Mouse (Mus musculus) common myeloid progenitor, adult 5-6 weeks (primary cell): ENCODE measurements around the gene Prps1l3. TPM values are rescaled to one million over a fixed set of nuclear protein-coding genes. Genes with fewer than 3 reads are reported as not detected.
"Not testable (repeated sequence)": the region's sequence is repeated elsewhere in the genome, so short reads cannot be mapped to it uniquely, and the experiment has no call there.

Experiments used
- ATAC-seq: replicated peaks from 2 replicates; pipeline ENCODE4 v1.8.0; 2016; ENCODE audit warnings: low read depth, mild to moderate bottlenecking, moderate TSS enrichment, inconsistent platforms; ENCODE audit not compliant: poor library complexity, severe bottlenecking
- total RNA-seq: library from RNA; stranded (forward); fragments of 200-1000, 187-1606 nt; gene quantifications from 2 replicates; pipeline ENCODE4 v1.2.3, GENCODE M21; 2017

The Prps1l3 gene
- 118 and 119 TPM in 2 replicates for total RNA-seq

DNA sequence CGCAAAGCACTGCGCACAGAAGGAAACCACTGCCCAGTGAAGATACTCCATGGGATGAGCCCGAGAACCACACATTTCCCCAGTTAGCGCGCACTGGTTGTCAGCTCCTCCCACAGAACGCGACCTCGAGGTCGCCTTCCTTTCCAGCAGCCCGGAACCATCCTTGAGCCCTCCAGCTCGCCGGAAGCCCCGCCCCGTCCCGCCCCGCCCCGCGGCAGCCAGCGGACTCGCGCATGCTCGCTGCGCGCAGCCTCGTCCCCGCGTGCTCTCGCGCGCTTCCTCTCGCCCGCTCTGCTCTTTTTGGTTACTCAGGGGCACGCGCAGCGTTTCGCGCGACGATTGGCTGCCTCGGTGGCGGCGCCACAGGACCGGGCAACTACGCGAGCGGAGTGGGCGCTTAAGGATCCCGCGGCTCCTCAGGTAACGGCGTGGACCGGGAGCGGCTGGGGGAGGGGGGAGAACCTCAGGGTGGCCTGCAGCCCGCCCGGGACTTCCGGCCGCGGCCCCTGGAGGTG is at the start of gene Prps1l3, which contains the start of gene Mipol1:
TSS of gene Prps1l3 (plus strand) at position 221 of the 515 bp plus-strand sequence.
TSS of gene Mipol1 (plus strand) at position 236 of the 515 bp plus-strand sequence.
- peak; percentile 92 for ATAC-seq

DNA sequence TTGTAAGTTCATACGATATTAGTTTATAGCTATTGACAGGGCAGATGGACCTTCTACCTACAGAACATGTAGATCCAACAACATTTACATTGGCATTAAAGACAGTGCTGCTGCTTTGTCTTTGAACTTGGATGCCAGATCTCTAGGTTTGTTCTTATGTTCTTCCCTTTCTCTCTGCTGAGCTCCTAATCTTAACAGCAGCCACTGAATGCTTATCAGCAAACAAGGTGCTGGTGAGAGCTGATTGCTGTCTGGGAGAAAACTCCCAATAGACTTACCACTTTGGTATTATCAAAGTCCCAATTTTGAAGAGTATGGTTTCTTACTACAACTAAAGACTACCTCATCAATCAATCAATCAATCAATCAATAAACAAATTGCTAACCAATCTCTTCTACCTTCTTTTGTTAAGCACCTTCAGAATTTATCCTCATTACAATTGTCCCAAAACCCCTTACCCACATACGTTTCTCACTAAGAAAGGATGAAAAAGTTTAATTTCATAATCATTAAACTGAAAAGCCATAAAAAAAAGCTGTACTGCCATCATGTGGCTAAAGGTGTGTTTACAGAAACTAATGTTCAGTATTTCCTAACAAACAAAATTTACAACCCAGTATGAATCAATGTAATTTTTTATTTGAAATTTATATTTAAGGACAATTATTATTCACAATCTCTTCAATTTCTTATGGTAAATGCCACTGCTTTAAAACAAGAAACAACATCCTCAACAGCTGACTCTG is 45.6 kb upstream of the Prps1l3 start:
- no peak for ATAC-seq

DNA sequence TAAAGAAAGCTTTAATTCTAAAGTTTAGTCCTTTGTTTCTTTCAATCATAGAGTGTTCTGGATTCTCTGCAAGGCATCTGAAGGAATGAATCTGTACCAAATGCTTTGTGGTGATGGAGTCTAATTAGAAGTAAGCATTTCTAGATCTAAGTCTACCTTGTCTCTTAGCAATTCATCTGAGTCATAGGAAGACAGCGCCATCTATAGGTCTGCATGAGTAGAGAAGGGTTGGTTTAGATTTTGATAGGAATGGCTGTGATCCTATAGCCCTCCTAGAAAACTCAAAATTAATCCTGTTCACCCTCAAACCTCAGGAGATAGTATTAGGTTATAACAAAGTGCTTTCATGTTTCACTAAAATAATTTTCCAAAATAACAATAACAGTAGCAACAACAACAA is 44.7 kb upstream of the Prps1l3 start:
- ATAC-seq: peak; percentile 76

DNA sequence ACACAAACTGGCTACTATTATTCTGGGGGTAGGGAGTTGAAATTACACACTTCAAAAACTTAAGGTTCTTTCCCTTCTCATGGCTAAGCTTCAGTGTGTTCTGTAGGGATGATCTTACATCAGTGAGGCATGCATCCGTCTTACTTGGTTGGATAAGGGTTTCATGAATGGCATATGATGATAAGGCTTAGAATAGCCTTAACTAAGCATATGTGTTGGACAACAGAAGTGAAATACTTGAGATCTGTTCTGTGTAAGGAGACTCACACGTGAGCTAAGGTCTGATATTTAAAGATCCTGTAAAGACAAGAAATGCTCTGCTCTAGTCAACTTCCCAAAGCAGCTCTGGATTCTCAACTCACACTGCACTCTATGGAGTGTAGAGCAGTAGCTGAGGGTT is 44.1 kb upstream of the Prps1l3 start:
- 0 out of 2 replicates have a peak, but pooled peaks have one; percentile 30 for ATAC-seq

DNA sequence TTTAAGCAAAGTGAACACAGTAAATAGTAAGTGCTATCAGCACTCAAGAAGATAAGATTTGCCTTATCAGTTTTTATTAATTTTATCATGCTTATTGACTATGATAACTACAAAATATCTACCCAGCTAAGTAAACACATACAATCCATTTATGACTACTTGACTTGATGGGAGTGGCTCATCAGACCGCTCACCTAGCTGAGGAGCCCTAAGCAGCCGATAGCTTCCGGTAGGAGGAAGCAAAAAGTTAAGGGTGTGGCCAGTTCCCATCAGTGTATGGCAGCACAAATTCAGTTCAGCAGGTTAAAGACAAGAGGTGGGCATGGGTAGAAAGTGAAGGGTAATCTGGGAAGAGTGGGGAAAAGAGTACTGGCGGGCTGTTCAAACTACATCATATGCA is 43.2 kb upstream of the Prps1l3 start:
- ATAC-seq: no peak

DNA sequence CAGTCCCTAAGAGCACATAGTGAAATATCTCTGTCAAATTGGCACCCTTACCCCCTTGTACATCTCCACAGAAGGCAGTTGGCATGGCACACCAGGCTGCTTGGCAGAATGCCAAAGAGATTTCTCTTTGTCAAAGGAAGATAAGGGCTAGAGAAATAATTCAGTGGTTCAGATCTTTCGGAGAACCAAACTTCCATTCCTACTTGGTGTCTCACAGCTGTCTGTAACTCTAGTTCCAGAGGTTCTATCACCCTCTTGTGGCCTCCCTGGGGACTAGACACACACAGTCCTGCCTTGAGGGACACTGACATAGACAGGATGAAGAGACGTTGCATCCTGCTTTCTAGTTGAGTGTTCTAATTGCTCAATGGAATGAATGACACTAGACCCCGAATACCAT is 35.6 kb upstream of the Prps1l3 start:
- ATAC-seq: peak; percentile 85

DNA sequence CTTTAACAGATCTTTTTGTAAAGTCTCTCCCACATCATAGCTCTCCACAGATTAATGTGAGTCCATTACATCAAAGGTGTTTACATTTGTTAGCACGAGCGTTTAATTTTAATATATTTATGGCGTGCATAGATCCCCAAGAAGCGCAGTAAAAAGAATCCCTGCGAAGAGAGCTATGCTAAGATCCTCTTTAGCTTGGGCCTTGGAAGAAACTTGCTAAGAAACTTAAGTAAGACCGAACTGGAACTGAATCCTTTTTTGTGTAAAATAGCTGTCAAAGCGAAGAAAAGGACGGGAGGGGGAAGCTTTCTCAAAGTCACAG is 34.0 kb upstream of the Prps1l3 start:
- ATAC-seq: no peak

- ATAC-seq: peak; percentile 37
Measured at GRCm38 (mm10) chr12:57196608-57197362, 33.4 kb upstream of the Prps1l3 start.

DNA sequence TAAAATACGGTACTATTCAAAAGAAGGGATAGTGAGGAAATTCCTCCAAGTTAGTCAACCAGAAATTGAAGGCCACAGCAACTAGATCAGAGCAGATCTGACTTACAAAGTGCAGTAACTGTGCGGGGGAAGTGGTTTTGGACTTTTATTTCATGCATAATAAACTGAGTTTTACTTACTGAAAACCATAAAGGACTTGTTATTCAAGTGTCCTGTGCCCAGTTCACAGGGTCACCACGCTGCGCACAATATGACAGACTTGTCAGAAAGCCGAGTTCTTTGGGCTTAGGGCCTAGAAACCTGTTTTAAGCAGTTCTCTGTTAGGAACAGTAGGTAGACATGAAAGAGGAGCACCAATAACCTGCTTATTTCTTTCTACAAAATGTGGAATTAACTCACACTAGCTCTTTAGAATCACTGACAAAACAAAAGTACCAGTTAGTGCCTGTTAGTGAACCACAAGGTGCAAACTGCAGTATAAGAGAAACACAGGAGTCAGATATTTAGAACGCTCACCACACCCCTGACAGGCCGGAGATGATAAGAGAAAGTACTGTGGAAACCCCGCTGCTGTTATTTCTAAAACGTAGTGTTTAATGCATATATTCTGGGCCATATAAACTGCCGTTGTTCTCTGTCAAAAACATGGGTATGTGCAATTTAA is 32.7 kb upstream of the Prps1l3 start, which contains the start of gene Slc25a21:
TSS of gene Slc25a21 (minus strand) at position 110 of the 664 bp plus-strand sequence.
- ATAC-seq: peak; percentile 48

GRCm38 (mm10) chr12:57198269-57198668 is 31.9 kb upstream of the Prps1l3 start:
- no peak for ATAC-seq

DNA sequence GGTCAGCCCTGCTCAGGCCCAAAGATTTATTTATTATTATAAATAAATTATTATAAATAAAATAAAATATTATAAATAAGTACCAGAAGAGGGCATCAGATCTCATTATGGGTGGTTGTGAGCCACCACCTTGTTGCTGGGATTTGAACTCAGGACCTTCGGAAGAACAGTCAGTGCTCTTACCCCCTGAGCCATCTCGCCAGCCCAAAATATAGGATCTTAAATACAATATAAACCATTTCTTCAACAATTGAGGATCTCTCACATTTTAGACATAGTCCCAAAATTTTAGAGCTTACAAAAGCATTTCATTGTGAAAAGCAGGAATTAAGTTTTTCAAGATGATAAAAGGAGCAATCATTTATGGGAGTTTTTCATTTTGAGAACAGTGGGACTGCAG is 30.8 kb upstream of the Prps1l3 start:
- no peak for ATAC-seq

DNA sequence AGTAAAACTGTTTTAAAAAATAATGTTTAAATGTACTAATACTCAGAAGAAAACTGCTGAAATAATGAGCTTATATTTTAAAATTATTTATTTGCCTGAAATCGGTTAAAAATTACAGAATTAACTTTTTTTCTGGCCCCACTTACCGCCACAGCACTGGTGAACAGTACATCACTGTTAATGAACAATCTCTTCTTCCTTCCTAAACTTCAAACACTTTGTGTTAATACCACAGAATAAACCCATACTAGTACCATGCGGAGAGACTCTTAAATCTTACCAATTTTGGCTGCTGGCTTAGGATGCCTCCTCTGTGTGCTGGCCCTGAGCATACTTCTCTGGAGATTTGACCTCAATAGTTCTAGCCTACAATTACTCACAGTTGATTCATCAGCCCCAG is 28.3 kb upstream of the Prps1l3 start:
- ATAC-seq: no peak

- no peak for ATAC-seq
Measured at GRCm38 (mm10) chr12:57204276-57204851, 25.8 kb upstream of the Prps1l3 start.

DNA sequence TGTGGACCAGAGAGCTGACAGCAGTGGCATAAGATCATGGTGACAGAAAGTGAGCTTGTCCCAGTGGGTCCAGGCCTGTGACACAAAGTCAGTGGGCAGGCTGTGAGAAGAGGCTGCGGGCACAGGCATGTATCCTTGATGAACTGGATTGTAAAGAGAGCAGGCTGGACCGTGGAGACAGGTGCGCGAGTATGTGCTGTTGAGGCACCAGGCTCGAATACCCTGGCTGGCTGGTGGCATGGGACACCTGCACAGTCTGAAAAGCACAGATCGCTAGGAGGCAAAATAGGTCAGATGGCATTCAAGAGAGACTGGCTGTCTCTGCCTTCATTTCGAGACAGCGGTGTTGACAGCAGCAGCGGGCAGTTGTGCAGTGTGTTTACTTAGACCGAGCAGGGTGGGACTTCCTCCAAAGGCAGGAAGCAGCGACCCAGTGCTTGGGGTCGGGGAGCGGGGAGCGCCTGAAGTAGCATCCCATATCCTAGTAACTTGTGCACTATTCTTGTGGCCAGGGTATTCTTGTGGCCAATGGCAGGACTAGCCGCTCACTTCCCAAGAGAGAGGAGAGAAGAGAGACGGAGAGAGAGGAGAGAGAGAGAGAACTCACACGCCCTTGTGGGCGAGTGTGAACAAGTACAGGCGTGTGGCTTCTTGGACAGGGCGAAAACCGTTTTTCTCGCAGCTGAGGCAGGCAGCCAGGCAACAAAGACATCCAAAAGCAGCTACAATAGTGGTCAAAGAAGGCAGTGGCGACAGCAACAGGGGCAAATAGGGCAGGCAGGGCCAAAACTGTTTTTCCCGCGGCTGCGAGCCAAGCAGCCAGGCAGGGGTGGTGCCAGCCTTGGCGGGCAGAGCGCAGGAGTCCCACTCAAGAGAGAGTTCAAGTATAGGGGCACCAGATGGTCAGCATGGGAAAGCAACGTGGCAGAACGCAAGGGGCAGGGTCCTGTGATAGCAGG is 18.6 kb upstream of the Prps1l3 start:
- peak; percentile 87 for ATAC-seq

DNA sequence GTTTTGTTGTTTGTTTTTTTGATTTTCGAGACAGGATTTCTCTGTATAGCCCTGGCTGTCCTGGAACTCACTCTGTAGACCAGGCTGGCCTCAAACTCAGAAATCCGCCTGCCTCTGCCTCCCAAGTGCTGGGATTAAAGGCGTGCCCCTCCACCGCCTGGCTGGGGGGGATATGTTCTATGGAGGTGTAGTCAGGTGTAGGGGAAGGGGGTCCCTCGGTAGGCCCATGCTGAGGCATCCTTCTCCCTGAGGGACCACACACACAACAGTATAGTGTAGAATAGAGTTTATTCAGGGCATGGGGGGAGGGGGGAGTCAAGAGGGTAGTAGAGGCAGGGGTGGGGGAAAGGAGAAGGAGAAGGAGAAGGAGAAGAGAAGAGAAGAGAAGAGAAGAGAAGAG is 17.7 kb upstream of the Prps1l3 start:
- not testable (repeated sequence) for ATAC-seq

GRCm38 (mm10) chr12:57226411-57226810 is 3.8 kb upstream of the Prps1l3 start:
- no peak for ATAC-seq

GRCm38 (mm10) chr12:57227776-57228175 is 2.4 kb upstream of the Prps1l3 start:
- no peak for ATAC-seq

GRCm38 (mm10) chr12:57229703-57230102 is 509 bp upstream of the Prps1l3 start:
- ATAC-seq: no peak
